ENCODE assay signal across 14 mouse cellular contexts in genomic region chr11:77901366-77901765, GRCm38 (mm10). TPM values are rescaled to one million over a fixed set of nuclear protein-coding genes. Genes with fewer than 3 reads are reported as not detected.
A peak's percentile ranks its signal among the peaks of the same experiment; 100 is the strongest.
DNase-seq lines count a peak whose midpoint lies in the region; ATAC-seq and TF ChIP-seq lines count a peak whose summit lies in the region.
"Had no signal": no experiment of that assay in that cellular context is flagged by ENCODE, and none has a peak within 500 bp of the region (broad histone marks: within the 10 kb centered on the region; RNA-seq: fewer than 3 reads in every experiment).

No protein-coding gene starts in this region.

- H3K36me3 ChIP-seq in forebrain, embryonic 16.5 days (ENCODE audit: control insufficient read depth, insufficient read depth): no peaks in the 10 kb centered on the region
- no peaks in the 10 kb centered on the region for H3K36me3 ChIP-seq in stomach, embryonic 14.5 days (ENCODE audit: control insufficient read depth, insufficient read depth, low read length)
- no peaks in the 10 kb centered on the region for H3K36me3 ChIP-seq in heart, embryonic 11.5 days (ENCODE audit: control insufficient read depth, insufficient read depth, low read length)
- H3K36me3 ChIP-seq: embryonic facial prominence, embryonic 15.5 days had no signal

- peaks cover 8% of the 10 kb centered on the region for H3K4me1 ChIP-seq in lung, adult 2 months (ENCODE audit: control insufficient read depth, insufficient read depth, low read length)
- peaks cover 56% of the 10 kb centered on the region for H3K4me1 ChIP-seq in forebrain, embryonic 16.5 days (replicated peaks; ENCODE audit: control insufficient read depth, insufficient read depth, low read length)
- peaks cover 20% of the 10 kb centered on the region for H3K4me1 ChIP-seq in stomach, embryonic 14.5 days (ENCODE audit: control insufficient read depth, insufficient read depth, low read length)
- peaks cover 9% of the 10 kb centered on the region for H3K4me1 ChIP-seq in heart, embryonic 11.5 days (ENCODE audit: control insufficient read depth, insufficient read depth, low read length)

- H3K27ac ChIP-seq in forebrain, embryonic 16.5 days (ENCODE audit: low read length): peak overlapping the region; percentile 64
- peak overlapping the region; percentile 61 for H3K27ac ChIP-seq in stomach, embryonic 14.5 days (ENCODE audit: low read length)
- H3K27ac ChIP-seq in heart, embryonic 11.5 days (ENCODE audit: low read depth, low read length): no peak overlapping the region
- H3K27ac ChIP-seq: embryonic facial prominence, embryonic 15.5 days; heart, adult 2 months had no signal

- no peak for ATAC-seq in forebrain, embryonic 16.5 days
- ATAC-seq in stomach, embryonic 14.5 days (ENCODE audit: insufficient number of reproducible peaks, insufficient read depth, low FRiP score, low read depth): peak; percentile 53; the same call in 1 of the 2 replicates
- ATAC-seq in heart, embryonic 11.5 days (replicated peaks; ENCODE audit: insufficient number of reproducible peaks, low FRiP score, low TSS enrichment): no peak
- ATAC-seq: CD4-positive, CD25-positive, alpha-beta regulatory T cell, adult 4 months had no signal

- H3K27me3 ChIP-seq in forebrain, embryonic 16.5 days (replicated peaks; ENCODE audit: control insufficient read depth, insufficient read depth, low read length): no peaks in the 10 kb centered on the region
- H3K27me3 ChIP-seq in stomach, embryonic 14.5 days (ENCODE audit: control insufficient read depth, insufficient read depth, low read length): peaks cover 6% of the 10 kb centered on the region; the same call in 1 of the 2 replicates
- peaks cover 22% of the 10 kb centered on the region for H3K27me3 ChIP-seq in heart, embryonic 11.5 days (ENCODE audit: control insufficient read depth, insufficient read depth, low read length)

- H3K4me3 ChIP-seq in lung, adult 2 months (replicated peaks; ENCODE audit: extremely low read depth, low read depth, low read length): no peak overlapping the region
- no peak overlapping the region for H3K4me3 ChIP-seq in forebrain, embryonic 16.5 days (replicated peaks; ENCODE audit: low read length)
- H3K4me3 ChIP-seq in stomach, embryonic 14.5 days (ENCODE audit: low read depth, low read length): no peak overlapping the region
- no peak overlapping the region for H3K4me3 ChIP-seq in heart, embryonic 11.5 days (ENCODE audit: low read depth, low read length)
- H3K4me3 ChIP-seq: embryonic facial prominence, embryonic 15.5 days; heart, adult 2 months had no signal

- H3K9ac ChIP-seq in forebrain, embryonic 16.5 days (replicated peaks; ENCODE audit: low read depth, low read length): 0 out of 2 replicates have a peak overlapping the region, but pooled peaks have one; percentile 18
- H3K9ac ChIP-seq in stomach, embryonic 14.5 days (replicated peaks; ENCODE audit: low read depth, low read length): no peak overlapping the region
- no peak overlapping the region for H3K9ac ChIP-seq in heart, embryonic 11.5 days (ENCODE audit: low read depth, low read length)
- H3K9ac ChIP-seq: embryonic facial prominence, embryonic 15.5 days had no signal

- intact Hi-C loops in left cerebral cortex, postnatal 25 days (cut with DNase I): loop anchor here (5.0 kb wide), 1 partner anchor 51 kb away; no protein-coding TSS in a partner anchor

- 54% methylated on average over 5 of the region's 5 CpGs for WGBS in lung, adult 2 months
- 53% methylated on average over 5 of the region's 5 CpGs for WGBS in forebrain, embryonic 16.5 days
- WGBS in stomach, embryonic 14.5 days: 43% methylated on average over 5 of the region's 5 CpGs
- 63% methylated on average over 5 of the region's 5 CpGs for WGBS in heart, embryonic 11.5 days (ENCODE audit: insufficient replicate concordance)

- no peaks in the 10 kb centered on the region for H3K9me3 ChIP-seq in forebrain, embryonic 16.5 days (ENCODE audit: control insufficient read depth, low read length)
- no peaks in the 10 kb centered on the region for H3K9me3 ChIP-seq in stomach, embryonic 14.5 days (ENCODE audit: control insufficient read depth, low read depth, low read length)
- H3K9me3 ChIP-seq in heart, embryonic 11.5 days (replicated peaks; ENCODE audit: control insufficient read depth, low read length): no peaks in the 10 kb centered on the region
- H3K9me3 ChIP-seq: embryonic facial prominence, embryonic 15.5 days had no signal

- DNase-seq in lung, adult 18-20 months: peak; percentile 50 to 69
- no peak for DNase-seq in lung, adult 2 months
- peak; percentile 48 for DNase-seq in lung, postnatal 10 days
- no peak for DNase-seq in left cerebral cortex, postnatal 25 days (ENCODE audit: low spot score in 2 of 2)
- DNase-seq: cerebellum, postnatal 25 days; heart, adult 2 months; liver; thymus, adult 18-20 months had no signal

- no peak for TF ChIP-seq POLR2A in lung, adult 2 months (IDR thresholded peaks at IDR 0.05; ENCODE audit: borderline replicate concordance, extremely low read depth, low read depth, low read length)

- TF ChIP-seq CTCF in lung, adult 2 months (IDR thresholded peaks at IDR 0.05; ENCODE audit: insufficient read depth, low read length): no peak

- H3K4me2 ChIP-seq in forebrain, embryonic 16.5 days (ENCODE audit: low read length): no peak overlapping the region
- 0 out of 2 replicates have a peak overlapping the region, but pooled peaks have one; percentile 14 for H3K4me2 ChIP-seq in stomach, embryonic 14.5 days (replicated peaks; ENCODE audit: low read depth, low read length)
- H3K4me2 ChIP-seq in heart, embryonic 11.5 days: no peak overlapping the region
- H3K4me2 ChIP-seq: embryonic facial prominence, embryonic 15.5 days had no signal

RNA-seq across cellular contexts. Expression of gene Pipox, which starts 7.5 kb away (rescaled TPM):
- polyA plus RNA-seq in lung, adult 2 months (2012; rRNA removed): 0.60 and 1.3 TPM in 2 replicates
- polyA plus RNA-seq in forebrain, embryonic 16.5 days (2015; fragmentation: Nextera tagmentation; extraction: Ambion mirVana): 8.6 and 12.6 TPM in 2 replicates
- 13.4 and 14.2 TPM in 2 replicates for polyA plus RNA-seq in stomach, embryonic 14.5 days (2014; fragmentation: Nextera tagmentation; extraction: Ambion mirVana)
- 1.8 and 2.4 TPM in 2 replicates for polyA plus RNA-seq in heart, embryonic 11.5 days (2014; fragmentation: Nextera tagmentation; extraction: Ambion mirVana)
- total RNA-seq in left cerebral cortex, postnatal 25 days (2021): under 1 TPM; 0.69 to 0.96 TPM
- total RNA-seq: monocyte, adult 5-6 weeks had no signal

RNA-seq across cellular contexts. Expression of gene Sez6, which starts 29.2 kb away (rescaled TPM):
- polyA plus RNA-seq in lung, adult 2 months (2012; rRNA removed): 0.12 and 0.19 TPM in 2 replicates
- polyA plus RNA-seq in forebrain, embryonic 16.5 days (2015; fragmentation: Nextera tagmentation; extraction: Ambion mirVana): 257 and 284 TPM in 2 replicates
- polyA plus RNA-seq in stomach, embryonic 14.5 days (2014; fragmentation: Nextera tagmentation; extraction: Ambion mirVana): 2.1 and 3.0 TPM in 2 replicates
- polyA plus RNA-seq in heart, embryonic 11.5 days (2014; fragmentation: Nextera tagmentation; extraction: Ambion mirVana): 0.09 TPM in 1 of 2 replicates, not detected in the other
- 100 to 1,000 TPM; 145 to 168 TPM for total RNA-seq in left cerebral cortex, postnatal 25 days (2021)
- total RNA-seq: monocyte, adult 5-6 weeks had no signal
- polyA plus RNA-seq: CD4-positive, CD25-positive, alpha-beta regulatory T cell, adult 4 months had no signal

Comparison
In these comparisons a context has a peak if more than half of its experiments do, and no peak if none do; other contexts are left out.
1. DNase-seq: peak in lung, adult 18-20 months (2 of 2) and lung, postnatal 10 days (single experiment); none in lung, adult 2 months (single experiment) and left cerebral cortex, postnatal 25 days (0 of 2).
2. RNA of gene Sez6, which starts 29.2 kb away (polyA plus RNA-seq): 257 to 284 TPM in forebrain, embryonic 16.5 days; 2.1 to 3.0 TPM in stomach, embryonic 14.5 days, 0.12 to 0.19 TPM in lung, adult 2 months and 0.09 TPM in heart, embryonic 11.5 days; every median in the first group is over 10 times any median in the second.